Mouse (Mus musculus) neural tube, embryonic 11.5 days (tissue): ENCODE results near the gene Otor. TPM values are rescaled to one million over a fixed set of nuclear protein-coding genes. Genes with fewer than 3 reads are reported as not detected.

Experiments used
- ATAC-seq: fragments of 200-750 bp; cut with Nextera tagmentation; 2 replicates; pipeline ENCODE4 v1.8.0; 2017; ENCODE audit warnings: moderate number of reproducible peaks, mild to moderate bottlenecking, moderate TSS enrichment, moderate library complexity; ENCODE audit not compliant: insufficient read depth, low FRiP score, low TSS enrichment
- DNase-seq: peaks from one replicate; pipeline ENCODE4 v3.0.0-alpha.2; 2015; ENCODE audit warnings: low spot score
- H3K27ac ChIP-seq: fragments of 300-500 bp; sonication (generic); 2 replicates; pipeline ENCODE4 v1.5.1; 2014; ENCODE audit warnings: low read depth, mild to moderate bottlenecking, low read length
- H3K27me3 ChIP-seq: fragments of 300-500 bp; sonication (generic); 2 replicates; pipeline ENCODE4 v1.6.1; 2014; ENCODE audit warnings: mild to moderate bottlenecking, low read length, mixed read lengths; ENCODE audit not compliant: control insufficient read depth, insufficient read depth
- H3K36me3 ChIP-seq: fragments of 300-500 bp; sonication (generic); 2 replicates; pipeline ENCODE4 v1.6.1; 2014; ENCODE audit warnings: mild to moderate bottlenecking, low read length, moderate library complexity, mixed read lengths; ENCODE audit not compliant: control insufficient read depth, insufficient read depth
- H3K4me1 ChIP-seq: fragments of 300-500 bp; sonication (generic); 2 replicates; pipeline ENCODE4 v1.6.1; 2014; ENCODE audit warnings: low read length, mixed read lengths; ENCODE audit not compliant: control insufficient read depth, insufficient read depth
- H3K4me2 ChIP-seq: fragments of 300-500 bp; sonication (generic); 2 replicates; pipeline ENCODE4 v1.6.1; 2014; ENCODE audit warnings: low read depth, mild to moderate bottlenecking, moderate library complexity
- H3K4me3 ChIP-seq: fragments of 300-500 bp; sonication (generic); 2 replicates; pipeline ENCODE4 v1.5.1; 2014; ENCODE audit warnings: low read depth, low read length
- H3K9ac ChIP-seq: fragments of 300-500 bp; sonication (generic); 2 replicates; pipeline ENCODE4 v1.6.1; 2014; ENCODE audit warnings: mild to moderate bottlenecking, low read length
- H3K9me3 ChIP-seq: fragments of 300-500 bp; sonication (generic); 2 replicates; pipeline ENCODE4 v1.6.1; 2016; ENCODE audit warnings: low read length; ENCODE audit not compliant: control insufficient read depth
- WGBS: fragments of 180-500 bp; shearing (Covaris S2); extraction: QIAGEN DNeasy Blood & Tissue Kit; methylation state at CpG from one replicate; pipeline ENCODE4 v1.1.7; 2014; 5-methylcytosine and 5-hydroxymethylcytosine counted together
- polyA plus RNA-seq: library from polyadenylated mRNA; unstranded; fragments of >200 nt; fragmentation: Nextera tagmentation; extraction: Ambion mirVana; gene quantifications from 2 replicates; pipeline ENCODE4 v1.2.1, GENCODE M21; 2014

Gene Otor
- polyA plus RNA-seq, 1 experiment from 2014 or later = 3.1 TPM

- Histone ChIP-seq H3K4me2 (peak overlapping the region; percentile 41), H3K27me3 (no peaks in the 10 kb centered on the region), H3K9me3 (no peaks in the 10 kb centered on the region), H3K27ac (no peak overlapping the region), H3K4me3 (peak overlapping the region; percentile 84), H3K36me3 (no peaks in the 10 kb centered on the region), H3K4me1 (0 out of 2 replicates have a peak, but pooled peaks cover 4% of the 10 kb centered on the region), H3K9ac (no peak overlapping the region; the same call in 1 of the 2 replicates)
- 46% methylated on average over 6 of the region's 6 CpGs for WGBS
- ATAC-seq = no peak
- DNase-seq = no peak
These were observed 15.9 kb upstream of the Otor start for GRCm38 (mm10) chr2:143062432-143062811.

GRCm38 (mm10) chr2:143062812-143063792 lies 15.2 kb upstream of the Otor start, which contains the start of gene Snrpb2:
TSS of gene Snrpb2 (plus strand) at chr2:143063039.
- Histone ChIP-seq H3K4me1 (0 out of 2 replicates have a peak, but pooled peaks cover 4% of the 10 kb centered on the region), H3K27me3 (no peaks in the 10 kb centered on the region), H3K36me3 (no peaks in the 10 kb centered on the region; the same call in 1 of the 2 replicates), H3K27ac (no peak within 1 kb of the TSS), H3K4me2 (peak within 1 kb of the TSS; percentile 68), H3K9me3 (no peaks in the 10 kb centered on the region), H3K9ac (peak within 1 kb of the TSS; percentile 84), H3K4me3 (peak within 1 kb of the TSS; percentile 84)
- DNase-seq (peak; percentile 93), ATAC-seq (peak; percentile 86)
- WGBS = 1% methylated on average over 52 of the region's 55 CpGs

GRCm38 (mm10) chr2:143065914-143066313 lies 12.4 kb upstream of the Otor start:
- Histone ChIP-seq H3K27ac (no peak overlapping the region), H3K4me1 (0 out of 2 replicates have a peak, but pooled peaks cover 4% of the 10 kb centered on the region), H3K36me3 (peaks cover 4% of the 10 kb centered on the region), H3K27me3 (no peaks in the 10 kb centered on the region), H3K4me2 (no peak overlapping the region), H3K9ac (no peak overlapping the region), H3K9me3 (no peaks in the 10 kb centered on the region), H3K4me3 (no peak overlapping the region)
- no peak for ATAC-seq
- no peak for DNase-seq
- over 99% methylated on average over 3 of the region's 3 CpGs for WGBS

- 83% methylated on average over 3 of the region's 3 CpGs for WGBS
These were observed 3.4 kb downstream of the Otor start for GRCm38 (mm10) chr2:143081693-143082092.

GRCm38 (mm10) chr2:143084852-143085397 lies 6.7 kb downstream of the Otor start:
- Histone ChIP-seq H3K36me3 (no peaks in the 10 kb centered on the region), H3K4me2 (no peak overlapping the region), H3K4me1 (no peaks in the 10 kb centered on the region), H3K27ac (no peak overlapping the region), H3K4me3 (no peak overlapping the region), H3K9ac (no peak overlapping the region), H3K9me3 (no peaks in the 10 kb centered on the region), H3K27me3 (no peaks in the 10 kb centered on the region)
- ATAC-seq (peak; percentile 54), DNase-seq (no peak)
- 61% methylated on average over 2 of the region's 2 CpGs for WGBS

More at GRCm38 (mm10) chr2:143081693-143082092, 3.4 kb downstream of the Otor start:
- no peaks in the 10 kb centered on the region for H3K36me3 ChIP-seq
- H3K9ac ChIP-seq = no peak overlapping the region
- no peaks in the 10 kb centered on the region for H3K4me1 ChIP-seq
- no peak for ATAC-seq
- H3K9me3 ChIP-seq = no peaks in the 10 kb centered on the region
- H3K27me3 ChIP-seq = no peaks in the 10 kb centered on the region
- no peak overlapping the region for H3K4me3 ChIP-seq
- DNase-seq = no peak
- no peak overlapping the region for H3K27ac ChIP-seq
- no peak overlapping the region for H3K4me2 ChIP-seq

- Histone ChIP-seq H3K4me1 (no peaks in the 10 kb centered on the region), H3K4me2 (no peak overlapping the region), H3K9ac (no peak overlapping the region), H3K36me3 (no peaks in the 10 kb centered on the region), H3K27ac (no peak overlapping the region), H3K27me3 (no peaks in the 10 kb centered on the region), H3K4me3 (no peak overlapping the region), H3K9me3 (no peaks in the 10 kb centered on the region)
- ATAC-seq (no peak), DNase-seq (no peak)
- WGBS = 83% methylated on average over 8 of the region's 8 CpGs
These were observed 11.6 kb downstream of the Otor start for GRCm38 (mm10) chr2:143089866-143090265.

GRCm38 (mm10) chr2:143093726-143094125 lies 15.5 kb downstream of the Otor start:
- Histone ChIP-seq H3K9me3 (no peaks in the 10 kb centered on the region), H3K4me1 (no peaks in the 10 kb centered on the region), H3K4me3 (no peak overlapping the region), H3K9ac (no peak overlapping the region), H3K27me3 (no peaks in the 10 kb centered on the region), H3K4me2 (no peak overlapping the region), H3K36me3 (no peaks in the 10 kb centered on the region), H3K27ac (no peak overlapping the region)
- peak; percentile 72 for ATAC-seq
- DNase-seq = peak; percentile 65
- WGBS = 32% methylated on average over 6 of the region's 6 CpGs

- DNase-seq = no peak
- no peak for ATAC-seq
- no peaks in the 10 kb centered on the region for H3K4me1 ChIP-seq
- no peaks in the 10 kb centered on the region for H3K9me3 ChIP-seq
- H3K4me2 ChIP-seq = no peak overlapping the region
- no peaks in the 10 kb centered on the region for H3K36me3 ChIP-seq
- H3K9ac ChIP-seq = no peak overlapping the region
- no peaks in the 10 kb centered on the region for H3K27me3 ChIP-seq
- H3K27ac ChIP-seq = no peak overlapping the region
- no peak overlapping the region for H3K4me3 ChIP-seq
- 61% methylated on average over 6 of the region's 6 CpGs for WGBS
These were observed 16.5 kb downstream of the Otor start for GRCm38 (mm10) chr2:143094761-143095160.
